ENCODE assay signal across 15 mouse cellular contexts in genomic region chr3:68491516-68491915, GRCm38 (mm10).
DNase-seq lines count a peak whose midpoint lies in the region; ATAC-seq and TF ChIP-seq lines count a peak whose summit lies in the region.
"Had no signal": no experiment of that assay in that cellular context is flagged by ENCODE, and none has a peak within 500 bp of the region (broad histone marks: within the 10 kb centered on the region; RNA-seq: fewer than 3 reads in every experiment).

No protein-coding gene starts in this region.

- no peak for ATAC-seq in heart, embryonic 16.5 days (replicated peaks; ENCODE audit: extremely low read depth, insufficient read depth, low FRiP score)
- no peak for ATAC-seq in lung, embryonic 14.5 days (ENCODE audit: insufficient read depth)
- no peak for ATAC-seq in stomach, embryonic 15.5 days (ENCODE audit: insufficient read depth, low FRiP score, low read depth)
- ATAC-seq: hindbrain, postnatal 0 days; midbrain, embryonic 13.5 days had no signal

- TF ChIP-seq CTCF in lung, embryonic 14.5 days (IDR thresholded peaks at IDR 0.05; ENCODE audit: low read depth) = no peak

- WGBS in heart, embryonic 16.5 days = 77% methylated on average over 6 of the region's 6 CpGs
- WGBS in lung, embryonic 14.5 days = 60% methylated on average over 6 of the region's 6 CpGs
- WGBS in stomach, embryonic 15.5 days = 60% methylated on average over 6 of the region's 6 CpGs

- H3K4me2 ChIP-seq in heart, embryonic 16.5 days (ENCODE audit: low read depth, low read length) = no peak overlapping the region
- peak overlapping the region; percentile 92; the same call in 1 of the 2 replicates for H3K4me2 ChIP-seq in lung, embryonic 14.5 days
- no peak overlapping the region for H3K4me2 ChIP-seq in stomach, embryonic 15.5 days
- H3K4me2 ChIP-seq: midbrain, embryonic 13.5 days had no signal

- DNase-seq in heart, postnatal 4 days = no peak
- no peak for DNase-seq in lung, embryonic 14.5 days
- no peak for DNase-seq in lung, postnatal 36 days
- no peak for DNase-seq in urinary bladder, adult 2 months (ENCODE audit: low spot score)
- DNase-seq: cerebellum, adult 9-11 months; gastrocnemius, postnatal 25 days; kidney, adult 9 months; thymus, postnatal 14 days had no signal

- no peak overlapping the region for H3K4me3 ChIP-seq in heart, embryonic 16.5 days (ENCODE audit: low read length)
- H3K4me3 ChIP-seq in lung, embryonic 14.5 days (ENCODE audit: low read depth, low read length) = no peak overlapping the region
- no peak overlapping the region for H3K4me3 ChIP-seq in brown adipose tissue, adult 24 weeks (ENCODE audit: insufficient read depth, low read depth, low read length)
- no peak overlapping the region for H3K4me3 ChIP-seq in stomach, embryonic 15.5 days (replicated peaks)
- H3K4me3 ChIP-seq: limb, embryonic 12.5 days; midbrain, embryonic 13.5 days had no signal

- no peaks in the 10 kb centered on the region for H3K36me3 ChIP-seq in heart, embryonic 16.5 days (ENCODE audit: control insufficient read depth, insufficient read depth)
- H3K36me3 ChIP-seq in lung, embryonic 14.5 days (ENCODE audit: insufficient read depth) = no peaks in the 10 kb centered on the region
- H3K36me3 ChIP-seq in stomach, embryonic 15.5 days = no peaks in the 10 kb centered on the region
- H3K36me3 ChIP-seq: limb, embryonic 12.5 days; midbrain, embryonic 13.5 days had no signal

- H3K27me3 ChIP-seq in heart, embryonic 16.5 days (ENCODE audit: control insufficient read depth, insufficient read depth, low read length) = no peaks in the 10 kb centered on the region
- H3K27me3 ChIP-seq in lung, embryonic 14.5 days (ENCODE audit: insufficient read depth, low read length) = no peaks in the 10 kb centered on the region
- H3K27me3 ChIP-seq in stomach, embryonic 15.5 days (replicated peaks) = no peaks in the 10 kb centered on the region

- no peak overlapping the region for H3K9ac ChIP-seq in heart, embryonic 16.5 days (ENCODE audit: low read length)
- no peak overlapping the region for H3K9ac ChIP-seq in lung, embryonic 14.5 days
- H3K9ac ChIP-seq in stomach, embryonic 15.5 days = no peak overlapping the region
- H3K9ac ChIP-seq: limb, embryonic 12.5 days; liver, embryonic 14.5 days; midbrain, embryonic 13.5 days had no signal

- H3K27ac ChIP-seq in heart, embryonic 16.5 days (ENCODE audit: low read length) = peak overlapping the region; percentile 99
- peak overlapping the region; percentile 98 for H3K27ac ChIP-seq in lung, embryonic 14.5 days (ENCODE audit: low read depth)
- H3K27ac ChIP-seq in brown adipose tissue, adult 24 weeks (replicated peaks; ENCODE audit: low read depth, low read length) = peak overlapping the region; percentile 99
- H3K27ac ChIP-seq in stomach, embryonic 15.5 days = peak overlapping the region; percentile 96; the same call in 1 of the 2 replicates
- H3K27ac ChIP-seq: limb, embryonic 12.5 days; liver, embryonic 14.5 days; midbrain, embryonic 13.5 days had no signal

- peaks cover 19% of the 10 kb centered on the region for H3K4me1 ChIP-seq in heart, embryonic 16.5 days (ENCODE audit: control insufficient read depth, insufficient read depth, low read length)
- H3K4me1 ChIP-seq in lung, embryonic 14.5 days (ENCODE audit: insufficient read depth) = peaks cover 10% of the 10 kb centered on the region; the same call in 1 of the 2 replicates
- peaks cover 8% of the 10 kb centered on the region; the same call in 1 of the 2 replicates for H3K4me1 ChIP-seq in brown adipose tissue, adult 24 weeks (ENCODE audit: control insufficient read depth, insufficient read depth, insufficient read length, low read length)
- peaks cover 19% of the 10 kb centered on the region for H3K4me1 ChIP-seq in stomach, embryonic 15.5 days

- H3K9me3 ChIP-seq in heart, embryonic 16.5 days (replicated peaks; ENCODE audit: control insufficient read depth, low read length) = no peaks in the 10 kb centered on the region
- H3K9me3 ChIP-seq in lung, embryonic 14.5 days (ENCODE audit: low read depth, low read length) = no peaks in the 10 kb centered on the region
- H3K9me3 ChIP-seq in stomach, embryonic 15.5 days = no peaks in the 10 kb centered on the region
- H3K9me3 ChIP-seq: limb, embryonic 12.5 days; midbrain, embryonic 13.5 days had no signal
